In genomic region chr11:58146241-58146640, GRCm38 (mm10) we compare ENCODE assay signal across 15 mouse cellular contexts. TPM values are rescaled to one million over a fixed set of nuclear protein-coding genes. Genes with fewer than 3 reads are reported as not detected.
DNase-seq lines count a peak whose midpoint lies in the region; ATAC-seq and TF ChIP-seq lines count a peak whose summit lies in the region.
"Had no signal": no experiment of that assay in that cellular context is flagged by ENCODE, and none has a peak within 500 bp of the region (broad histone marks: within the 10 kb centered on the region; RNA-seq: fewer than 3 reads in every experiment).

No protein-coding gene starts in this region.

- H3K4me3 ChIP-seq in heart, postnatal 0 days (ENCODE audit: low read depth, low read length): no peak overlapping the region
- no peak overlapping the region for H3K4me3 ChIP-seq in heart, embryonic 10.5 days
- H3K4me3 ChIP-seq: embryonic facial prominence, embryonic 13.5 days; heart, embryonic 13.5 days; neural tube, embryonic 13.5 days had no signal

- no peaks in the 10 kb centered on the region for H3K27me3 ChIP-seq in heart, postnatal 0 days (ENCODE audit: control insufficient read depth, insufficient read depth, low read length)
- H3K27me3 ChIP-seq in heart, embryonic 10.5 days (ENCODE audit: insufficient read depth, poor library complexity, severe bottlenecking): no peaks in the 10 kb centered on the region
- H3K27me3 ChIP-seq: embryonic facial prominence, embryonic 13.5 days; heart, embryonic 13.5 days; neural tube, embryonic 13.5 days had no signal

- H3K27ac ChIP-seq in heart, postnatal 0 days (ENCODE audit: low read depth): peak overlapping the region; percentile 40; the same call in 1 of the 2 replicates
- H3K27ac ChIP-seq in heart, embryonic 10.5 days: no peak overlapping the region
- H3K27ac ChIP-seq: embryonic facial prominence, embryonic 13.5 days; heart, embryonic 13.5 days; neural tube, embryonic 13.5 days had no signal

- H3K4me2 ChIP-seq in heart, postnatal 0 days (ENCODE audit: low read depth, low read length): no peak overlapping the region
- H3K4me2 ChIP-seq: embryonic facial prominence, embryonic 13.5 days; heart, embryonic 13.5 days; liver, embryonic 11.5 days; neural tube, embryonic 13.5 days had no signal

- ATAC-seq in heart, postnatal 0 days (ENCODE audit: insufficient read depth, low read depth): peak; percentile 75
- ATAC-seq: forebrain, embryonic 16.5 days; hindbrain, embryonic 16.5 days; midbrain, embryonic 16.5 days had no signal

- H3K9me3 ChIP-seq in heart, postnatal 0 days (replicated peaks; ENCODE audit: control insufficient read depth, low read length): no peaks in the 10 kb centered on the region
- no peaks in the 10 kb centered on the region for H3K9me3 ChIP-seq in heart, embryonic 10.5 days
- H3K9me3 ChIP-seq: embryonic facial prominence, embryonic 13.5 days; heart, embryonic 13.5 days; neural tube, embryonic 13.5 days had no signal

- TF ChIP-seq EP300 in heart, postnatal 0 days (IDR thresholded peaks at IDR 0.05; ENCODE audit: low read depth): no peak

- no peaks in the 10 kb centered on the region for H3K4me1 ChIP-seq in heart, postnatal 0 days (ENCODE audit: control insufficient read depth, insufficient read depth)
- H3K4me1 ChIP-seq in heart, embryonic 10.5 days: no peaks in the 10 kb centered on the region
- H3K4me1 ChIP-seq: embryonic facial prominence, embryonic 13.5 days; heart, embryonic 13.5 days; neural tube, embryonic 13.5 days had no signal

- no peak overlapping the region for H3K9ac ChIP-seq in heart, postnatal 0 days (replicated peaks; ENCODE audit: low read depth, low read length)
- H3K9ac ChIP-seq: embryonic facial prominence, embryonic 13.5 days; heart, embryonic 13.5 days; neural tube, embryonic 13.5 days had no signal

- peaks cover 76% of the 10 kb centered on the region for H3K36me3 ChIP-seq in heart, postnatal 0 days (replicated peaks; ENCODE audit: control insufficient read depth, insufficient read depth, low read length)
- H3K36me3 ChIP-seq in heart, embryonic 10.5 days: peaks cover 93% of the 10 kb centered on the region

- 32% methylated on average over 5 of the region's 5 CpGs for WGBS in heart, postnatal 0 days
- 94% methylated on average over 5 of the region's 5 CpGs for WGBS in heart, embryonic 10.5 days

- no peak for TF ChIP-seq CTCF in heart, postnatal 0 days (IDR thresholded peaks at IDR 0.05; ENCODE audit: low read depth)

- peak; percentile 33 to 41 for DNase-seq in cerebellum, adult 18-20 months
- no peak for DNase-seq in cerebellum, adult 8-10 months
- peak; percentile 33 for DNase-seq in heart, postnatal 0 days (ENCODE audit: low spot score)
- DNase-seq in heart, embryonic 10.5 days (ENCODE audit: low spot score): no peak
- peak; percentile 68 for DNase-seq in testis, postnatal 10 days (ENCODE audit: low spot score)
- no peak for DNase-seq in testis, postnatal 14 days (ENCODE audit: low spot score)
- no peak for DNase-seq in right cerebral cortex, postnatal 4 days
- DNase-seq in urinary bladder, adult 2 months (ENCODE audit: low spot score): no peak

RNA-seq across cellular contexts. Expression of gene Gemin5, which starts 22.1 kb away (rescaled TPM):
- total RNA-seq in heart, postnatal 0 days (2014; rRNA removed; ENCODE audit: low replicate concordance): 15.7 and 16.4 TPM in 2 replicates
- 5.7 and 6.1 TPM in 2 replicates for polyA plus RNA-seq in heart, postnatal 0 days (2015; fragmentation: Nextera tagmentation; extraction: Ambion mirVana)
- polyA plus RNA-seq in heart, embryonic 10.5 days (2016; fragmentation: Nextera tagmentation; extraction: Ambion mirVana): 20.9 and 26.2 TPM in 2 replicates
- 6.6 and 7.1 TPM in 2 replicates for polyA plus RNA-seq in urinary bladder, adult 2 months (2012; rRNA removed)

RNA-seq across cellular contexts. Expression of gene Mrpl22, which starts 25.2 kb away (rescaled TPM):
- 50.6 and 58.4 TPM in 2 replicates for total RNA-seq in heart, postnatal 0 days (2014; rRNA removed; ENCODE audit: low replicate concordance)
- polyA plus RNA-seq in heart, postnatal 0 days (2015; fragmentation: Nextera tagmentation; extraction: Ambion mirVana): 124 and 126 TPM in 2 replicates
- polyA plus RNA-seq in heart, embryonic 10.5 days (2016; fragmentation: Nextera tagmentation; extraction: Ambion mirVana): 116 and 137 TPM in 2 replicates
- 50.3 and 66.3 TPM in 2 replicates for polyA plus RNA-seq in urinary bladder, adult 2 months (2012; rRNA removed)

RNA-seq across cellular contexts. Expression of gene Cnot8, which starts 42.3 kb away (rescaled TPM):
- 73.1 and 76.6 TPM in 2 replicates for total RNA-seq in heart, postnatal 0 days (2014; rRNA removed; ENCODE audit: low replicate concordance)
- 68.6 and 71.3 TPM in 2 replicates for polyA plus RNA-seq in heart, postnatal 0 days (2015; fragmentation: Nextera tagmentation; extraction: Ambion mirVana)
- 80.7 and 84.7 TPM in 2 replicates for polyA plus RNA-seq in heart, embryonic 10.5 days (2016; fragmentation: Nextera tagmentation; extraction: Ambion mirVana)
- 68.3 and 78.0 TPM in 2 replicates for polyA plus RNA-seq in urinary bladder, adult 2 months (2012; rRNA removed)

RNA-seq across cellular contexts. Expression of gene Igtp, which starts 53.1 kb away (rescaled TPM):
- total RNA-seq in heart, postnatal 0 days (2014; rRNA removed; ENCODE audit: low replicate concordance): 7.8 and 9.8 TPM in 2 replicates
- polyA plus RNA-seq in heart, postnatal 0 days (2015; fragmentation: Nextera tagmentation; extraction: Ambion mirVana): 7.0 and 8.0 TPM in 2 replicates
- 3.1 and 3.4 TPM in 2 replicates for polyA plus RNA-seq in heart, embryonic 10.5 days (2016; fragmentation: Nextera tagmentation; extraction: Ambion mirVana)
- 23.8 and 57.1 TPM in 2 replicates for polyA plus RNA-seq in urinary bladder, adult 2 months (2012; rRNA removed)

RNA-seq across cellular contexts. Expression of gene Irgm2, which starts 53.2 kb away (rescaled TPM):
- total RNA-seq in heart, postnatal 0 days (2014; rRNA removed; ENCODE audit: low replicate concordance): 7.7 and 8.7 TPM in 2 replicates
- polyA plus RNA-seq in heart, postnatal 0 days (2015; fragmentation: Nextera tagmentation; extraction: Ambion mirVana): 4.6 and 5.2 TPM in 2 replicates
- polyA plus RNA-seq in heart, embryonic 10.5 days (2016; fragmentation: Nextera tagmentation; extraction: Ambion mirVana): 0.90 and 1.1 TPM in 2 replicates
- polyA plus RNA-seq in urinary bladder, adult 2 months (2012; rRNA removed): 22.1 and 54.2 TPM in 2 replicates

Comparison
In these comparisons a context has a peak if more than half of its experiments do, and no peak if none do; other contexts are left out.
1. DNase-seq: peak in cerebellum, adult 18-20 months (2 of 2), heart, postnatal 0 days (single experiment) and testis, postnatal 10 days (single experiment); none in cerebellum, adult 8-10 months (single experiment), heart, embryonic 10.5 days (single experiment), testis, postnatal 14 days (single experiment), right cerebral cortex, postnatal 4 days (single experiment) and urinary bladder, adult 2 months (single experiment).